Mouse (Mus musculus) urinary bladder, postnatal 36 days (tissue): ENCODE measurements around the gene Zfp800.

Experiments used
- DNase-seq, 2 experiments: peaks; one replicate each; pipeline ENCODE4 v3.0.0; 2022; ENCODE audit warnings: low spot score in 2 of 2, mixed read lengths in 1 of 2

Gene Zfp800

GRCm38 (mm10) chr6:28315208-28315607 lies 82.6 kb downstream of the Zfp800 start:
- DNase-seq = no peak

- no peak for DNase-seq
Measured at GRCm38 (mm10) chr6:28312067-28312466, 85.7 kb downstream of the Zfp800 start.

GRCm38 (mm10) chr6:28309692-28310091 lies 88.1 kb downstream of the Zfp800 start:
- no peak for DNase-seq

GRCm38 (mm10) chr6:28308929-28309328 lies 88.9 kb downstream of the Zfp800 start:
- DNase-seq = no peak

- no peak for DNase-seq
Measured at GRCm38 (mm10) chr6:28306702-28307101, 91.1 kb downstream of the Zfp800 start.

- no peak for DNase-seq
Measured at GRCm38 (mm10) chr6:28296306-28296705, 101.5 kb downstream of the Zfp800 start.

GRCm38 (mm10) chr6:28295581-28295980 lies 102.2 kb downstream of the Zfp800 start:
- DNase-seq = no peak

GRCm38 (mm10) chr6:28292810-28293209 lies 105.0 kb downstream of the Zfp800 start:
- DNase-seq = no peak

GRCm38 (mm10) chr6:28279886-28280285 lies 117.9 kb downstream of the Zfp800 start:
- DNase-seq = no peak

- DNase-seq = no peak
Measured at GRCm38 (mm10) chr6:28262198-28262621, 135.6 kb downstream of the Zfp800 start.

- DNase-seq = peak; percentile 78 to 90
Measured at GRCm38 (mm10) chr6:28261307-28262197, 136.3 kb downstream of the Zfp800 start.

- peak; percentile 12 to 21 for DNase-seq
Measured at GRCm38 (mm10) chr6:28260425-28261191, 137.2 kb downstream of the Zfp800 start.

GRCm38 (mm10) chr6:28259750-28260149 lies 138.1 kb downstream of the Zfp800 start:
- DNase-seq = no peak

- DNase-seq = no peak
Measured at GRCm38 (mm10) chr6:28258440-28258839, 139.4 kb downstream of the Zfp800 start.

GRCm38 (mm10) chr6:28257772-28258171 lies 140.0 kb downstream of the Zfp800 start:
- no peak for DNase-seq

GRCm38 (mm10) chr6:28252790-28253189 lies 145.0 kb downstream of the Zfp800 start:
- DNase-seq = no peak

- DNase-seq = no peak
Measured at GRCm38 (mm10) chr6:28248211-28248610, 149.6 kb downstream of the Zfp800 start.

- no peak for DNase-seq
Measured at GRCm38 (mm10) chr6:28232618-28233361, 165.0 kb downstream of the Zfp800 start.

- peak; percentile 13 to 30 for DNase-seq
Measured at GRCm38 (mm10) chr6:28228085-28228484, 169.7 kb downstream of the Zfp800 start.

GRCm38 (mm10) chr6:28221017-28221416 lies 176.8 kb downstream of the Zfp800 start:
- DNase-seq = no peak

GRCm38 (mm10) chr6:28218386-28218785 lies 179.4 kb downstream of the Zfp800 start:
- no peak for DNase-seq
